Mouse (Mus musculus) gastrocnemius, postnatal 10 days (tissue): ENCODE measurements around the gene Mrpl2. TPM values are rescaled to one million over a fixed set of nuclear protein-coding genes. Genes with fewer than 3 reads are reported as not detected.

Source experiments
- DNase-seq: peaks from one replicate; pipeline ENCODE4 v3.0.0; 2021; ENCODE audit warnings: mixed read lengths
- total RNA-seq, 2 experiments: library from RNA; stranded (reverse); gene quantifications; 2 replicates each; pipeline ENCODE4 v1.2.3; 2021

Mrpl2 gene
- total RNA-seq, 2 experiments from 2014 or later, result 101 to 117 TPM

DNA sequence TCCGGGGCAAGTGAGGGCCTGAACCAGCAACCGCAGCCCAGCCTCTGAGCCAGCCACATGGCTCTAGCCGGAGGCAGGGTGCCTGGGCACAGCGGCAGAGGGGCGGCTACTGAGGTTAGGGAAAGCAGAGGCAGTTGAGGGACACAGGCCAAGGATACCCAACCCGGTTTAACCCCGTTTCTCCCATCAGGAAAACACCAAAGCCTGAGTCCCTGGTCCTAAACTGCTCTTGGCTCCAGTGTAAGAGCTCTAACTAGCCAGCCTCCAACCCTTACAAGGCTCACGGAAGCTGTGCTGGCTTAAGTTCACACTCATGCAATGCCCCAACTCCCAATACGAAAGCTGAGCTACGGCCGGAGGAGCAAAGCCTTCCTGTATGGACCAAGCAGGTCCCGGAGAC is 21.4 kb upstream of the Mrpl2 start:
- DNase-seq, result peak; percentile 29

DNA sequence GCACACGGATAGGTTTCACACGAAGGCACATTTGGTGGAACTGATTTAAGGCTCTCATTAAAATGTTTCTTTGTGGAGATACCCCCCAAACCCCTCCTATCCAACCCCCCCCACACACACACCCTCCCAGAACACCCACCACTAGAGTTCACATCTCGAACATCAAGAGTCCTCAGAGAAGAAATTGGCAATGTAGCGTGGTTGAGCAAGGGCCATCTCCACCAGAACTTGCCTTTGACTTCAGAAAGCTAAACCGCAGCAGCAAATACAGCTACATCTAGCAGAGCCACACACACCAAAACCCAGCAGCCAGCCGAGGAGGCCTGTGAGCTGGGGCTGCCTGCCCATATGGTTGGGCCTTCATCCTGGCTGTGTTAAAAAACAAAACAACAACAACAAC is 18.6 kb upstream of the Mrpl2 start:
- no peak for DNase-seq

- no peak for DNase-seq
Measured at GRCm38 (mm10) chr17:46628471-46628790, 17.6 kb upstream of the Mrpl2 start.

DNA sequence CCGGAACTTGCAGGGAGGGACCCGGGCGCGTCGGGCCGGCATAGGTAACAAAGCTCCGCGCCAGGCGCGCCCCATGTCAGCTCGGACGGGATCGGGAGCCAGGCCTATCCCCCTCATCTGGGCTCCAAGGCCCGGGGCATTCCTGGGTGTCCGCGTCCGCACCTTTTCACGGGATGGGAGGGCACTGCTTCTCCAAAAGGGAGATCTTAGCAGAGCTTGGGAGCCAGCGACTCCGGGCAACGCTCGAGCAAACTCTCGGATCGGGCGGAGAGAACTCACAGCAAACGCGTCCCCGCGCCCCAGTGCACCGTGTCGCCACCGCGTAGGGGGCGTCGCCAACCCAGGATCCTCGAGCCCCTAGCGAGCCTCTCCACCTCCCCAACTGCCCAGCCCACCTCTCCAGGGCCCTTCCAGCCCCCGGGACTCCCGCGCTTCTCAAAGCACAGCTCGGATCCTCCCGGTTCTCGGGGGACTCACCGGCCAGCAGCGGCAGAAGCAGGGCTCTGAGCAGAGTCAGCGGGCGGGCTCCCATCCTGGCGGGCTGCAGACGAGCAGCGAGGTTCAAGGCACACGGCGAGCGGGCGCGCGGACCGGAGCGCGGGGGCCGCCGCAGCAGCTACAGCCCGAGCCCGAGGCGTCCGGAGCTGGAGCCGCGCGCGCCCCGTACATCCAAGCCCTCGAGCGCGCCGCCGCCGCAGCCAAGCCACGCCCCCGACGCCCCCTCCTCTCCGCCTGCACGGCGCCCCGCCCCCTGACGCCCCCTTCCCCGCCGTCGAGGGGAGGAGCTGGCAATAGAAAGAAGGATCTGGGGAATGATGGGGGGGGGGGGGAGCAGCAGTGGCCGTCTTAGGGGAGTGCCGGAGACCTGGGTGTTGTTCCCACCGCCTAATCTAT is 17.0 kb upstream of the Mrpl2 start, which contains the start of gene Ptk7:
TSS of gene Ptk7 (minus strand) at position 714 of the 894 bp plus-strand sequence.
- peak; percentile 75 for DNase-seq

GRCm38 (mm10) chr17:46629685-46630441 is 16.2 kb upstream of the Mrpl2 start:
- peak; percentile 31 for DNase-seq

DNA sequence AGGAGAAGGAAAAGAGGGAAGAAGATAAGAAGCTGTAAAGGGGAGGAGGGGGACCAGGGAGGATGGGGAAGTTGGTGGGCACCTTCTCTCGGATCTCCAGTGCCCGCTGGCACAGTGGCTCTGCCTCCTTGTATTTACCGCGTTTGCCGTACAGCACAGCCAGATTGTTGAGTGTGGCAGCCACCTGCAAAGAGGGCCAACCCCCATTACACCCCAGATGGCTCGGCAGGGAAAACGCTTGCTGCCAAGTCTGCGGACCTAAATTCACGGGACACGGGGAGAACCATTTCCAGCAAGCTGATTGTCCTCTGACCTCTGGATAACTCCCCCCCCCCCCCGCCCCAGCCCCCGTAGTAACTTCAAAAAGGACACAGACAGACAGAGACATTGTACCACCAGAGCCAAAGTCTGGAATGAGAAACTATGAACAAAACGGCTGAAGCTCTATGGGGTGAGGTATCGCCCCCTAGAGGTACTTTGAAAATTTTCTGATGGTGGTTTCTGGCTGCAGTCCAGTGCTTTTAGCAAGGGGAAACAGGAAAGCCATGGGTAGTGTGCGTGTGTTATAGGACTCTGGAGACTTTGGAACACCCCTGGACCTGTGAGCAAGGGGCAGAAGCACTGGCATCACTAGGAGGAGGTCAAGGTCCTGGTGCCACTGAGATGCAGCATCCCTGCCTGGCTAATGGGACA is 9.1 kb upstream of the Mrpl2 start:
- peak; percentile 70 for DNase-seq

GRCm38 (mm10) chr17:46639929-46640328 is 6.1 kb upstream of the Mrpl2 start:
- DNase-seq, result no peak

DNA sequence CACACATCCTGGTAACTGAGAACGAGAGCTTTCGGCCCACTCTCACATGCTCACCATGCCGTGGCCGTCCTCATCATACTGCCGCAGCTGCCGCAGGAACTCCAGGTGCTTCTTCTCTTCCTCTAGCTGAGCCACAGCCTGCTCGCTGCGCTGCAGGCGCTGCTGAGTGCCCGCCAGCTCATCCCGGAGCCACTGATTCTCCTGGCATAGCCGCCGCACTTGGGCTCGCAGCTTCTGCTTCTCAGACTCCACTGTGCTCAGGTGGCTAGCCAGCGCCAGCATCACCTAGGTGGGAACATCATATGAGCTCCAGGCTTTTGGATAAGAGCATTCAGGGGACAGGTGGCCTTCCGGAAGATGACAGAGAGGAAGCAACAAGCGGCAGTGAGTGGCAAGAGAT is 4.0 kb upstream of the Mrpl2 start:
- no peak for DNase-seq

- DNase-seq, result no peak
Measured at GRCm38 (mm10) chr17:46644152-46644805, 1.8 kb upstream of the Mrpl2 start.

GRCm38 (mm10) chr17:46644916-46645475 is 1.0 kb upstream of the Mrpl2 start:
- peak; percentile 60 for DNase-seq

GRCm38 (mm10) chr17:46646322-46646662 is 263 bp downstream of the Mrpl2 start:
- DNase-seq, result no peak

DNA sequence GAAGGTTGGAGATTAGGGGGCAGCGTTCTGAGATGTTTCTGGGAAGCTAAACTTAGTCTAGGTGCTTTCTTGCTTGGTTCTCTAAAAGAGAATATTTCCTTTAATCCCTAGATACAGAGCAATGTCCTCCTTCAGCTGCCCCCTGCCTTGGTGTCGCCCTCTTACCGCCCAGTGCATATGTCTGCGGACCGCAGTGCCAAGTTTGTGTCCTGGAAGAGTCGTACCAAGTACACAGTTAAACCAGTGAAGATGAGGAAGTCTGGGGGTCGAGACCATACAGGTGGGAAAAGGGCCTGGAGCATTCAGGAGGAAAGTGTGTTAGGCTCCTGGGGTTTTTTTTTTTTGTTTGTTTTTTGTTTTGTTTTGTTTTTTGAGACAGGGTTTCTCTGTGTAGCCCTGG is 1.2 kb downstream of the Mrpl2 start:
- no peak for DNase-seq

GRCm38 (mm10) chr17:46648436-46648835 is 2.4 kb downstream of the Mrpl2 start:
- no peak for DNase-seq

- DNase-seq, result no peak
Measured at GRCm38 (mm10) chr17:46649811-46650210, 3.8 kb downstream of the Mrpl2 start.

DNA sequence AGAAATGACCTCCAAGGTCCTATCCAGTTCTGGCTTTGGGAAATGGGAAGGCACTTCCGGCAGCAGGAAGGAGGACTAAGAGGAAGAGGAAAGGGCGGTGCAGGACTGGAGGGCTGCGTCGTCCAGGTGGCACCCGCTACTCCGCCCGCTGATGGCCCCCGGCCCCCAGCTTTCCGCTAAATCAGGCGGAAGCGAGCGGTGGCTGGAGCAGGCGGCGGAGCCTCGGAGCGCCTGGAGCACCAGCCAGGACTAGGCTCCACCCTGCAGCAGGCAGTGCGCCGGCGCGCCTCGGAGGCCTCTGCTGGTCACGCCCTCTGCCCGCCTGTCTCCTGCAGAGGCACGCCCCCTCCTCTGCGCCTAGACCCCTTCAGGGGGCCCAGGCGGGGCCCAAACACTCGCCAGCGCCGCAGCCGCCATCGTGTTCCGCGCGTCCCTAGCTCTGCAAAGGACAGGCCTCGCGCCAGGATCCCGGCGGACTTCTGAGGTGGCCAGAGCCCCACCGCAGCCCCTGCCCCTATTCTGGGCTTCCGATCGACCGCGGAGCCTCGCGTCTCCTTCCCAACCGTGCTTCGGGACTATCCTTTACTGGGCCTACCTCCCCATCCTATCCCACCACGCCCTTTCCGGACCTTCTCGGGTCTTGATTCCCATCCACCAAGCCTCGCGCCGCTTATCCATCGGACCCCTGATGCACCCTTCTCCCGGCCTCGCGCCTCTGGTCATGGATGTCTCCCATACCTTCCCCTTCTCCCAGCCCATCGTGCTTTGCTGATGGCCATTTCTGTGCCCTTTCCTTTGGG is 4.4 kb downstream of the Mrpl2 start, which contains the start of gene Cul7:
TSS of gene Cul7 (plus strand) at position 106 of the 800 bp plus-strand sequence.
- peak; percentile 92 for DNase-seq

DNA sequence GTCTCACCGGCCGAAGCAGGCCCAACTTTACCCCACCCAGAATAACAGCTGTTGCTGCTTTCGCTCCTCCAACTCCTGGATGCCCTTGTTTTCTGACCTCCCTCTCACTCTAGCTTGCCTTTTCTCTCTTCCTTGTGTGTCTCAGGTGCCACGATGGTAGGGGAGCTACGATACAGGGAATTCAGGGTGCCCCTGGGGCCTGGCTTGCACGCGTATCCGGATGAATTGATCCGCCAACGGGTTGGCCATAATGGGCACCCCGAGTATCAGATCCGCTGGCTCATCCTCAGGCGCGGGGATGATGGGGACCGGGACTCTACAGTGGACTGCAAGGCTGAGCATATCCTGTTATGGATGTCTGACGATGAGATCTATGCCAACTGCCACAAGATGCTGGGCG is 5.3 kb downstream of the Mrpl2 start:
- DNase-seq, result no peak

DNA sequence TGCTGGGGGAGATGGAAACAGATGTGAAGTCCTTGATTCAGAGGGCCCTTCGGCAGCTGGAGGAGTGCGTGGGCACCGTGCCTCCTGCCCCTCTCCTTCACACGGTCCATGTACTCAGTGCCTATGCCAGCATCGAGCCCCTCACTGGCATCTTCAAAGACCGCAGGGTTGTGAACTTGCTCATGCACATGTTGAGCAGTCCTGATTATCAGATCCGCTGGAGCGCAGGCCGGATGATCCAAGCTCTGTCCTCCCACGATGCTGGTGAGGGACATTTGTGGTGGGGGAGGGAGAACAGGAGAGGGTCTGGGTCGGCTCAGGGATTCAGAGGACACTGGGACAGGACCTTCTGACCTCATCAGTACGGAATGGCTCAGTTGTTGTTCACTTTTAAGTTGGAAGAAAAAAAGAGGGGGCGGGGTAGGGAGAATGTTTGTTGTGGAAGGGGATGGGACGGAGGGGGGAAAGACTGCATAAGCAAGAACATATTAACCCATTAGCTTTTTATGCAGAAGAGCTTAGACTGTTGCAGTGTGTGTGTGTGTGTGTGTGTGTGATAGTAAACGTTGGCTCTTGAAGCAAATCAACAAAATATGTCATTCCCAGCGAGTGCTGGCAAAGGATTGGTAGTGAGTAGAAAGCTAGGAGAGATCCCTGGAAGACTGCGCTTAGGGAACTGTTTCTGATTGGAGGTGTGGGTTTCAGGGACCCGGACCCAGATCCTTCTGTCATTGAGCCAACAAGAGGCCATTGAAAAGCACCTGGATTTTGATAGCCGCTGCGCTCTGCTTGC is 5.9 kb downstream of the Mrpl2 start:
- no peak for DNase-seq

- no peak for DNase-seq
Measured at GRCm38 (mm10) chr17:46656054-46656453, 10.0 kb downstream of the Mrpl2 start.

GRCm38 (mm10) chr17:46661351-46661750 is 15.3 kb downstream of the Mrpl2 start:
- DNase-seq, result no peak

GRCm38 (mm10) chr17:46661981-46662380 is 16.0 kb downstream of the Mrpl2 start:
- DNase-seq, result no peak
